Mouse (Mus musculus) gastrocnemius, postnatal 14 days (tissue): ENCODE measurements at regions not wholly inside any gene's neighbourhood (a gene's known extent, or its start where the extent isn't known, plus 50 kb on each side); places are given as distances from the start of the nearest gene placed in this dataset.

Experiments
- DNase-seq: peaks from one replicate; pipeline ENCODE4 v3.0.0; 2021; ENCODE audit warnings: mixed read lengths
- intact Hi-C: fragments of 180-260 bp; cut with DNase I; formaldehyde crosslinking; loops from one replicate; pipeline ENCODE4 v1.15.1; 2025; ENCODE audit warnings: low total_unique reads
- microRNA-seq, 2 experiments: library from miRNA; unstranded; fragments of <30 nt; microRNA quantifications; one replicate each; pipeline ENCODE4 v1.2.0; 2021

DNA sequence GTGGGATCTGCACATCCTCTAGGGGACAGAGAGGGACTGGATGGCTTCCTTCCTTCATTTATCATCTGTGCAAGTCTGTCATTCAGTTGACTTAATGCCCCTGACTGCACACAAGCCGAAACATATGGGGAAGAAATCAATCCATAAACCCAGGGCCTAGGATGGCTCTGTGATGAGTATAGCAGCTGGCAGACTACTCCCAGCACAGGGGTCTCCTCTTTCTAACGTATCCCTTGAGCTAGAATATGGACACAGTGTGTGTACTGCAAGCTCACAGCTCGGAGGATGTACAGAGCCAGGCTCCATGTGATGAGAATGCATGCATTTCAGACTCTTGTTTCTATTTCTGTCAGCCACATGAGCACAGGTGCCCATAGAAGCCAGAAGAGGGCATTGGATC is 180.3 kb downstream of the Parn start:
- no peak for DNase-seq
- intact Hi-C loops = no loop called here

GRCm38 (mm10) chr16:13486571-13486970 is 181.4 kb downstream of the Parn start:
- intact Hi-C loops = no loop called here
- DNase-seq = peak; percentile 26

DNA sequence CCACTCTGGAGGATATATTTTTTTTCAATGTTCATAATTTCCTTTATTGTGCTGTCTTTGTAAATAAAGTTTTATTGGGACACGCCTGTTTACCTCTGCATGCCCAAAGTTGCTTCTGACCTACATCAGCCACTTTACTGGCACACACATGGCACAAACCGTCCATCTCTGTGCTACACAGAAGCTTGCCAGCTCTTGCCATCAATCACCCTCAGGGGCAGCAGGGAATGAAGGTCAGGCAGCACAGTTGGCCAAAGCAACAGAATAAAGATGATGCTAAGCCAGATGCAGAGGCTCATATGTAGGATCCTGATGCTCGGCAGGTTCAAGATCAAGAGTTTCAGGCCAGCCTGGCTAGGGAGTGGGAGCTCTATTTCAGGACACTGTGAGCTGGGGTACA is 187.7 kb downstream of the Parn start:
- no peak for DNase-seq
- intact Hi-C loops = no loop called here

DNA sequence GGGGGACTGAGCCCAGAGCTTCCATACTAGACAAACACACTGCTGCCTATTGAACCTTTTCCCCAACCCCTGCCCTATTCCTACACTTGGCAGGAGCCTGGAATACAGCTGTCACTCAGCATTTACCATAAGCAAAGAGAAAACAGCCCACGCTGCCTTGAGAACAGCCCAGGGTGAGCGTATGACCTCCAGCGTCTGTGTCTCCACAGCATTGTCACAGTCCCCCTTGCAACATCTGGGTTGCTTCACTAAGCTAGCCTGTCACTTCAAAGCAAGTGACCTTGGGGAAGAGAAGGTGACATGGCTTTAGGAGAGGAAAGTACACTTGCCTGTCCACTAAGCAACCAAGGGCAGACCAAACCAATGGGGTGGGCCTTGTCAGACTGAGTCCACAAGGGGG is 191.3 kb downstream of the Parn start:
- DNase-seq = no peak
- intact Hi-C loops = no loop called here

GRCm38 (mm10) chr16:13474956-13475355 is 193.0 kb downstream of the Parn start:
- no peak for DNase-seq
- intact Hi-C loops = no loop called here

GRCm38 (mm10) chr16:13474274-13474673 is 193.7 kb downstream of the Parn start:
- DNase-seq = no peak
- intact Hi-C loops = no loop called here

- no peak for DNase-seq
- intact Hi-C loops = no loop called here
Observed at GRCm38 (mm10) chr16:13467139-13467538, 200.8 kb downstream of the Parn start.

Small RNA genes lying in the stretch of these regions (microRNA-seq; reads per million reads assigned to microRNA genes)
- gene Mir6365 = 0 reads per million in 2 experiments
